Mouse (Mus musculus): ENCODE data around the gene Lrig2. TPM values are rescaled to one million over a fixed set of nuclear protein-coding genes. Genes with fewer than 3 reads are reported as not detected.
A peak's percentile ranks its signal among the peaks of the same experiment; 100 is the strongest.

Lrig2 gene
- polyA plus RNA-seq, 1 experiment from 2014 or later = 6.4 TPM

DNA sequence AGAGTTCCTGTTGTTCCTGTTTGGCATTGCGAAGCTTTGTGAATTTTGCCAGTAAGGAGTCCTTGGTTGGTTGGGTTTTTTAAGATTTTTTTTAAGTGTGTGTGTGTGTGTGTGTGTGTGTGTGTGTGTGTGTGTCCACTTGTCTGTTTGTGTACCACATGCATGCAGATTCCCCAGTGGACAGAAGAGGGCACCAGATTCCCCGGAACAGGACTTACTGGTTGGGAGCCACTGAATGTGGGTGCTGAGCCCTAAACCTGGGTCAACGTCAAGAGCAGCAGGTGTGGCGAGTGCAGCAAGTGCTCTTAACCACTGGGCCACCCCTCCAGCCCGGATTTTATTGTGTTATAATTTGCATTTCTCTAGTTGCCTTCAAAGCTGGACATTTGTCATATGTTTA is 5.4 kb upstream of the Lrig2 start:
- Histone ChIP-seq H3K36me3 (ENCODE audit: control insufficient read depth, insufficient read depth) (no peaks in the 10 kb centered on the region), H3K4me3 (ENCODE audit: low read depth, low read length) (no peak overlapping the region), H3K27ac (ENCODE audit: low read depth, low read length) (no peak overlapping the region), H3K9me3 (ENCODE audit: control insufficient read depth) (no peaks in the 10 kb centered on the region), H3K4me2 (replicated peaks; ENCODE audit: low read depth) (no peak overlapping the region), H3K4me1 (replicated peaks; ENCODE audit: control insufficient read depth, insufficient read depth, low read length) (no peaks in the 10 kb centered on the region), H3K9ac (ENCODE audit: low read depth, low read length) (no peak overlapping the region), H3K27me3 (replicated peaks; ENCODE audit: control insufficient read depth, insufficient read depth, low read length) (no peaks in the 10 kb centered on the region)
- no peak for ATAC-seq
- TF ChIP-seq CTCF (IDR thresholded peaks at IDR 0.05; ENCODE audit: low read depth) = peak; percentile 58
- 87% methylated on average over 5 of the region's 5 CpGs for WGBS

DNA sequence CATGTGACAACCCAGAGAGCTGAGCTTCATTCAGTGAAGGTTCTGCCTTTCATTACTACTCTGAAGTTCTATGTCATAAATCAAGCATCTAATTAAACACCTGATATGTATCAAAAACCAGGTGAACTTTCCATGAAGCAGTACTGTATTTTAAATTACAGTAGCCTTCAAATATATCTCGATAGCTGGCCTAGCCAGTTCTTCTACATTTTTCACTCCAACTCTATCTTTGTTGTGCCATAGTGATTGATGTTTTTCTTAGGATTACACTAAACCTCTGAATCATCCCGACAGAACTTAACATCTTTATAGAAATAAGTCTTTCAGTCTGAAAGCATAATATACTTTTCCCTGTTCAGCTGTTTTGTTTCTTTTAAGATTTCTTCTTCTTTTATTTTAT is 2.8 kb upstream of the Lrig2 start:
- no peak overlapping the region for H3K27ac ChIP-seq (ENCODE audit: low read depth, low read length)

DNA sequence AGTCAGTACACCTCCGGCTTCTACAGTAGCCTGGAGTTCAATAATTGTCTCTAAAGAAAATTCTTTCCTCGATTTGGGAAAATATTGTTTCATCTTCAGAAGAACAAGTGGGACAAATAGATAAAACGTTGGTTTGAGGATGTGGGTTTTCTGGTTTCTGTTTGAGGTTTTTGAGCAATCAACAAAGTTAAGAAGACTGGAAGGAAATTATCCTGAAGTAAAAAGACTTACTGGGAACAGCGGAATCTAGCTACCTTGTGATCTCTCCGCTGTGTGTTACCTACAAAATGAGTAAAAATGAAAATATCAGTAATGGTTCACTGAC is 668 bp upstream of the Lrig2 start:
- H3K4me2 ChIP-seq (replicated peaks; ENCODE audit: low read depth) = peak overlapping the region; percentile 78
- H3K27me3 ChIP-seq (replicated peaks; ENCODE audit: control insufficient read depth, insufficient read depth, low read length) = no peaks in the 10 kb centered on the region
- H3K27ac ChIP-seq (ENCODE audit: low read depth, low read length) = peak overlapping the region; percentile 75
- no peaks in the 10 kb centered on the region for H3K4me1 ChIP-seq (replicated peaks; ENCODE audit: control insufficient read depth, insufficient read depth, low read length)
- no peak for TF ChIP-seq CTCF (IDR thresholded peaks at IDR 0.05; ENCODE audit: low read depth)
- ATAC-seq = no peak
- H3K36me3 ChIP-seq (ENCODE audit: control insufficient read depth, insufficient read depth) = no peaks in the 10 kb centered on the region
- 25% methylated on average over 5 of the region's 5 CpGs for WGBS
- peak overlapping the region; percentile 52; the same call in 1 of the 2 replicates for H3K9ac ChIP-seq (ENCODE audit: low read depth, low read length)
- no peaks in the 10 kb centered on the region for H3K9me3 ChIP-seq (ENCODE audit: control insufficient read depth)
- H3K4me3 ChIP-seq (ENCODE audit: low read depth, low read length) = peak overlapping the region; percentile 98

More for the DNA sequence above, 2.8 kb upstream of the Lrig2 start:
- Histone ChIP-seq H3K36me3 (ENCODE audit: control insufficient read depth, insufficient read depth) (no peaks in the 10 kb centered on the region), H3K27me3 (replicated peaks; ENCODE audit: control insufficient read depth, insufficient read depth, low read length) (no peaks in the 10 kb centered on the region), H3K4me3 (ENCODE audit: low read depth, low read length) (no peak overlapping the region), H3K4me2 (replicated peaks; ENCODE audit: low read depth) (no peak overlapping the region), H3K9me3 (ENCODE audit: control insufficient read depth) (no peaks in the 10 kb centered on the region), H3K4me1 (replicated peaks; ENCODE audit: control insufficient read depth, insufficient read depth, low read length) (no peaks in the 10 kb centered on the region), H3K9ac (ENCODE audit: low read depth, low read length) (no peak overlapping the region)
- no peak for TF ChIP-seq CTCF (IDR thresholded peaks at IDR 0.05; ENCODE audit: low read depth)
- 77% methylated on average over 2 of the region's 2 CpGs for WGBS
- ATAC-seq = no peak

DNA sequence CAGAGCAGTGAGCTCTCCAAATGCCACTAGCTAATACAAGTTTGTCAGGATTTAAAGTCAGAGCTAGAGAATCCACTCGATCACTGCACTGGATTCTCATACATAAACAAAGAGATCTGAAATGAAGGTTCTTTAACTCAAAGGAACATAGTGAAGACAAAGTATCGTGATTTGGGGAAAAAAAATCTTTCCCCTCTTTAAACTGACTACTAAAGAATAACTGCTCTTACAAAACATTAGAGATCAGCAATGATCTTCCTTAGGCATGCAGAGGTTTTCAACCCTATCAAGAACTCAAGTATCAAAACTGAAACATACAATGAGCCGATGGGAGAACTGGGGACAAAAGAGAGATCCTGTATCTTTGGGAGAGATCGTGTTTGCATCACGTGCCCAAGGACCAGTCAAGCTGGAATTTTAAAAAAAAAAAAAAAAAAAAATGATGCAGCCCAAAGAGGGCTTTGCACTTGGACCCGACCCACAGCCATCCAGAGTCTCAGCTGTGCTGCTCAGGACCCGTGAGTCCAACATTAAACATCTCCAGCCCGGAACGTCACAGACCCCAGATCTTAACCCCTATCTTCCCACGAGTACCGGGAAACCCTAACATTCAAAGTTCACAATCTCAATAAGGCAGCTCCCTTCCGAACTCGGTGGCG is 818 bp downstream of the Lrig2 start:
- WGBS = under 1% methylated on average over 14 of the region's 14 CpGs
- Histone ChIP-seq H3K27me3 (replicated peaks; ENCODE audit: control insufficient read depth, insufficient read depth, low read length) (no peaks in the 10 kb centered on the region), H3K4me2 (replicated peaks; ENCODE audit: low read depth) (peak overlapping the region; percentile 78), H3K27ac (ENCODE audit: low read depth, low read length) (peak overlapping the region; percentile 90), H3K9ac (ENCODE audit: low read depth, low read length) (peak overlapping the region; percentile 92), H3K4me1 (replicated peaks; ENCODE audit: control insufficient read depth, insufficient read depth, low read length) (no peaks in the 10 kb centered on the region), H3K36me3 (ENCODE audit: control insufficient read depth, insufficient read depth) (no peaks in the 10 kb centered on the region), H3K4me3 (ENCODE audit: low read depth, low read length) (peak overlapping the region; percentile 98), H3K9me3 (ENCODE audit: control insufficient read depth) (no peaks in the 10 kb centered on the region)
- ATAC-seq = 0 out of 2 replicates have a peak, but pooled peaks have one; percentile 6
- no peak for TF ChIP-seq CTCF (IDR thresholded peaks at IDR 0.05; ENCODE audit: low read depth)

DNA sequence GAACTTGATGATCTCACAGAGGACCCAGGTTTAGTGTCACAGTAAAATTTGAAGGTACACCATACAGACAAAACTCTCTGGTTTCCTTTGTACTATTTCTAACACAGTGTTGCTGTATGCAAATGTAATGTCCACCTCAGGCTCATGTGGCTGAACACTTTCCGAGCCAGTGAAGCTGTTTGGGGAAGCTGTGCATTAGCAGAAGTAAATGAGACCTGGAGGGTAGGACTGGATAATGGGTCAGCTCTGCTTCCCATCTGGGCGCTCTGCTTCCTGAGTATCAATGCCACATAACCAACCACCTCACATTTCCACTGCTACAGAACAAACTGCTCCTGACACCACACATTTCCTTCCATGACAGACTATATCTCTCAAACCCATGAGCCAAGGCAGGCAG is 10.1 kb downstream of the Lrig2 start:
- TF ChIP-seq CTCF (IDR thresholded peaks at IDR 0.05; ENCODE audit: low read depth) = no peak
- 76% methylated on average over 2 of the region's 2 CpGs for WGBS

DNA sequence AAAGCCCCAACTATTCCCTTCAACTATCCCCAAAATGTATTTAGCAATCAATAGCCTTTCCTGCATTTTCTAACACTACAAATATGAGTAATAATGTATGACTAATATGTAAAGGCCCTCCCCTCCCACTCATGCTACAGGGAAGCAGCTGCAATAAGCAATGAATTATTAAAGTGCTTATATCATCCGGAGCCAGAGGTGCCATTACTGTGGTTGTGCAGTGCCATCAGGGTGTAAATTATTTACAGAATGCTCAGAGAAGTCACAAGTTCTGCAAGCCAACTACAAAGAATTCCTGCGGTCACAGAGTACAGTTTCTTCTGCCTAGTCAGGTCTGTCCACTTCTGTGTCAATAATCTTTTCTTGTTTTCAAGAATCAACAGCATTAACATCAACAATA is 10.8 kb downstream of the Lrig2 start:
- H3K4me3 ChIP-seq (ENCODE audit: low read depth, low read length) = no peak overlapping the region
- H3K36me3 ChIP-seq (ENCODE audit: control insufficient read depth, insufficient read depth) = peaks cover 3% of the 10 kb centered on the region; the same call in 1 of the 2 replicates
- no peaks in the 10 kb centered on the region for H3K27me3 ChIP-seq (replicated peaks; ENCODE audit: control insufficient read depth, insufficient read depth, low read length)
- no peak for TF ChIP-seq CTCF (IDR thresholded peaks at IDR 0.05; ENCODE audit: low read depth)
- no peaks in the 10 kb centered on the region for H3K4me1 ChIP-seq (replicated peaks; ENCODE audit: control insufficient read depth, insufficient read depth, low read length)
- no peak overlapping the region for H3K27ac ChIP-seq (ENCODE audit: low read depth, low read length)
- ATAC-seq = peak; percentile 84
- H3K9me3 ChIP-seq (ENCODE audit: control insufficient read depth) = no peaks in the 10 kb centered on the region
- WGBS = 26% methylated on average over 2 of the region's 2 CpGs
- H3K9ac ChIP-seq (ENCODE audit: low read depth, low read length) = no peak overlapping the region
- H3K4me2 ChIP-seq (replicated peaks; ENCODE audit: low read depth) = no peak overlapping the region

More for the DNA sequence above, 10.1 kb downstream of the Lrig2 start:
- H3K4me1 ChIP-seq (replicated peaks; ENCODE audit: control insufficient read depth, insufficient read depth, low read length) = no peaks in the 10 kb centered on the region
- H3K36me3 ChIP-seq (ENCODE audit: control insufficient read depth, insufficient read depth) = 0 out of 2 replicates have a peak, but pooled peaks cover 3% of the 10 kb centered on the region
- ATAC-seq = no peak
- no peak overlapping the region for H3K27ac ChIP-seq (ENCODE audit: low read depth, low read length)
- no peaks in the 10 kb centered on the region for H3K9me3 ChIP-seq (ENCODE audit: control insufficient read depth)
- H3K27me3 ChIP-seq (replicated peaks; ENCODE audit: control insufficient read depth, insufficient read depth, low read length) = no peaks in the 10 kb centered on the region
- H3K4me2 ChIP-seq (replicated peaks; ENCODE audit: low read depth) = no peak overlapping the region
- no peak overlapping the region for H3K4me3 ChIP-seq (ENCODE audit: low read depth, low read length)
- no peak overlapping the region for H3K9ac ChIP-seq (ENCODE audit: low read depth, low read length)
